In the genomic region with DNA sequence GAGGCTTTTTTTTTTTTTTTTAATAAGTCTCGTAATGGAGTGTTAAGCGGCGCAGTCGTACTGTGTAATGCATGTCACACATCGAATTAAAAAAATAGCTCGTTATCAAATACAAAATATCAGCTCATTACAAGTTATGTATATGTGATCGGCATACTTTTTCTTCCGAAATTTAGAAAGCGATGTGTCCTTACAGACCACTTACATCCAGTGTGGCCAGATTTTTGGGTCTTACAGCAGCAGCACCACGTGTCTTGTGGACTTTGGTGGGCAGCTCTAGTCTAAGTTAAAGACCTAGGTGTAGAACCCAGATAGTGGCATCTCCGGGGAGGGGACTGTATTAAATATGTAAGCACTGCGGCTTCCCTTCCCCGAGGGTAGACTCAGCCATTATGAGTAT, we compare ENCODE assay signal across 8 mouse cellular contexts. TPM values are rescaled to one million over a fixed set of nuclear protein-coding genes. Genes with fewer than 3 reads are reported as not detected.
A peak's percentile ranks its signal among the peaks of the same experiment; 100 is the strongest.
DNase-seq lines count a peak whose midpoint lies in the region; ATAC-seq and TF ChIP-seq lines count a peak whose summit lies in the region.

No protein-coding gene starts in this region.

- ATAC-seq in heart, embryonic 13.5 days (ENCODE audit: extremely low read depth, insufficient number of reproducible peaks, low FRiP score, low TSS enrichment) = no peak

- H3K36me3 ChIP-seq in heart, embryonic 13.5 days = peaks cover 28% of the 10 kb centered on the region
- peaks cover 15% of the 10 kb centered on the region for H3K36me3 ChIP-seq in liver, adult 2 months (ENCODE audit: control insufficient read depth, insufficient read depth, low read length)

- WGBS in heart, embryonic 13.5 days = 2% methylated on average over 13 of the region's 13 CpGs
- under 1% methylated on average over 13 of the region's 13 CpGs for WGBS in liver, adult 2 months

- peak overlapping the region; percentile 88 for H3K4me3 ChIP-seq in heart, embryonic 13.5 days
- peak overlapping the region; percentile 86 for H3K4me3 ChIP-seq in liver, adult 2 months (ENCODE audit: insufficient read depth, low read depth, low read length)

- no peaks in the 10 kb centered on the region for H3K9me3 ChIP-seq in heart, embryonic 13.5 days

- peak overlapping the region; percentile 93 for H3K4me2 ChIP-seq in heart, embryonic 13.5 days

- H3K79me2 ChIP-seq in liver, adult 2 months (ENCODE audit: control insufficient read depth, insufficient read depth, low read length) = peaks cover 4% of the 10 kb centered on the region; the same call in 1 of the 2 replicates

- H3K27me3 ChIP-seq in heart, embryonic 13.5 days (replicated peaks) = no peaks in the 10 kb centered on the region
- no peaks in the 10 kb centered on the region for H3K27me3 ChIP-seq in liver, adult 2 months (ENCODE audit: control insufficient read depth, insufficient read depth, low read length)

- H3K9ac ChIP-seq in heart, embryonic 13.5 days = peak overlapping the region; percentile 92
- peak overlapping the region; percentile 47 for H3K9ac ChIP-seq in liver, adult 2 months (ENCODE audit: low read depth, low read length)

- H3K27ac ChIP-seq in heart, embryonic 13.5 days (replicated peaks) = peak overlapping the region; percentile 89
- no peak overlapping the region for H3K27ac ChIP-seq in liver, adult 2 months (replicated peaks; ENCODE audit: insufficient read depth, low read depth, low read length)

- DNase-seq in kidney, adult 18-20 months = peak; percentile 18
- no peak for DNase-seq in kidney, postnatal 25 days
- peak; percentile 36 for DNase-seq in adipocyte (ENCODE audit: low spot score)
- no peak for DNase-seq in liver, adult 2 months (ENCODE audit: extremely low read depth, low read depth, low spot score)
- DNase-seq in spleen, postnatal 36 days (ENCODE audit: low spot score in 2 of 2) = peak; percentile 11 to 27
- no peak for DNase-seq in cerebellum, postnatal 25 days
- DNase-seq in cerebellum, postnatal 4 days (ENCODE audit: low spot score in 2 of 2) = no peak

- no peak for TF ChIP-seq POLR2A in liver, adult 2 months (IDR thresholded peaks at IDR 0.05; ENCODE audit: extremely low read depth, insufficient read depth, low read length)

- TF ChIP-seq CTCF in liver, adult 2 months (IDR thresholded peaks at IDR 0.05; ENCODE audit: low read depth, low read length) = no peak

- H3K4me1 ChIP-seq in heart, embryonic 13.5 days = peaks cover 38% of the 10 kb centered on the region
- peaks cover 16% of the 10 kb centered on the region for H3K4me1 ChIP-seq in liver, adult 2 months (ENCODE audit: control insufficient read depth, insufficient read depth, low read length)

RNA-seq across cellular contexts. Expression of a gene that starts 0.5 kb away (rescaled TPM):
- polyA plus RNA-seq in heart, embryonic 13.5 days (2015; fragmentation: Nextera tagmentation; extraction: Ambion mirVana) = 13.7 and 14.9 TPM in 2 replicates
- 16.9 and 17.0 TPM in 2 replicates for total RNA-seq in liver, adult 2 months (2014; rRNA removed)
- polyA plus RNA-seq in liver, adult 2 months (2012; rRNA removed) = 10.5 and 12.1 TPM in 2 replicates

RNA-seq across cellular contexts. Expression of a gene that starts 30.9 kb away (rescaled TPM):
- 74.8 and 77.3 TPM in 2 replicates for polyA plus RNA-seq in heart, embryonic 13.5 days (2015; fragmentation: Nextera tagmentation; extraction: Ambion mirVana)
- total RNA-seq in liver, adult 2 months (2014; rRNA removed) = 36.6 and 39.0 TPM in 2 replicates
- polyA plus RNA-seq in liver, adult 2 months (2012; rRNA removed) = 12.5 and 12.6 TPM in 2 replicates

Comparison
In these comparisons a context has a peak if more than half of its experiments do, and no peak if none do; other contexts are left out.
1. DNase-seq: peak in kidney, adult 18-20 months (single experiment), adipocyte (single experiment) and spleen, postnatal 36 days (2 of 2); none in kidney, postnatal 25 days (0 of 2), liver, adult 2 months (single experiment), cerebellum, postnatal 25 days (0 of 2) and cerebellum, postnatal 4 days (0 of 2).